Mouse (Mus musculus) forebrain, embryonic 11.5 days (tissue): Measurements from ENCODE around the gene Rps16. TPM values are rescaled to one million over a fixed set of nuclear protein-coding genes. Genes with fewer than 3 reads are reported as not detected.

Experiments
- ATAC-seq: fragments of 200-750 bp; cut with Nextera tagmentation; replicated peaks from 2 replicates; pipeline ENCODE4 v1.8.0; 2017; ENCODE audit warnings: moderate TSS enrichment; ENCODE audit not compliant: low FRiP score
- DNase-seq: peaks from one replicate; pipeline ENCODE4 v3.0.0-alpha.2; 2017; ENCODE audit warnings: low spot score
- H3K27ac ChIP-seq: fragments of 300-500 bp; sonication (generic); 2 replicates; pipeline ENCODE4 v1.5.1; 2014; ENCODE audit warnings: low read depth, low read length
- H3K27me3 ChIP-seq: fragments of 300-500 bp; sonication (generic); 2 replicates; pipeline ENCODE4 v1.6.1; 2014; ENCODE audit warnings: mild to moderate bottlenecking, low read length, mixed read lengths; ENCODE audit not compliant: control insufficient read depth, insufficient read depth
- H3K36me3 ChIP-seq: fragments of 300-500 bp; sonication (generic); 2 replicates; pipeline ENCODE4 v1.6.1; 2014; ENCODE audit warnings: mild to moderate bottlenecking, low read length, moderate library complexity, mixed read lengths; ENCODE audit not compliant: control insufficient read depth, insufficient read depth
- H3K4me1 ChIP-seq: fragments of 300-500 bp; sonication (generic); replicated peaks from 2 replicates; pipeline ENCODE4 v1.6.1; 2014; ENCODE audit warnings: low read length, mixed read lengths; ENCODE audit not compliant: control insufficient read depth, insufficient read depth
- H3K4me2 ChIP-seq: fragments of 300-500 bp; sonication (generic); 2 replicates; pipeline ENCODE4 v1.6.1; 2014; ENCODE audit warnings: low read depth, mild to moderate bottlenecking, low read length, moderate library complexity, mixed read lengths; ENCODE audit not compliant: severe bottlenecking
- H3K4me3 ChIP-seq: fragments of 300-500 bp; sonication (generic); 2 replicates; pipeline ENCODE4 v1.5.1; 2014; ENCODE audit warnings: low read depth, low read length
- H3K9ac ChIP-seq: fragments of 300-500 bp; sonication (generic); 2 replicates; pipeline ENCODE4 v1.6.1; 2014; ENCODE audit warnings: low read length
- H3K9me3 ChIP-seq: fragments of 300-500 bp; sonication (generic); 2 replicates; pipeline ENCODE4 v1.6.1; 2016; ENCODE audit warnings: low read length, mixed read lengths; ENCODE audit not compliant: control insufficient read depth
- WGBS: fragments of 180-500 bp; shearing (Covaris S2); extraction: QIAGEN DNeasy Blood & Tissue Kit; methylation state at CpG from one replicate; pipeline ENCODE4 v1.1.7; 2014; 5-methylcytosine and 5-hydroxymethylcytosine counted together
- polyA plus RNA-seq: library from polyadenylated mRNA; unstranded; fragments of >200 nt; fragmentation: Nextera tagmentation; extraction: Ambion mirVana; gene quantifications from 2 replicates; pipeline ENCODE4 v1.2.1, GENCODE M21; 2014

The Rps16 gene
- polyA plus RNA-seq, 1 experiment from 2014 or later = 782 TPM

GRCm38 (mm10) chr7:28373131-28373581 is 22.7 kb downstream of the Rps16 start:
- H3K9ac ChIP-seq = peak overlapping the region; percentile 91; the same call in 1 of the 2 replicates
- peak; percentile 85 for DNase-seq
- H3K4me2 ChIP-seq = peak overlapping the region; percentile 85
- 0 out of 2 replicates have a peak, but pooled peaks cover 1% of the 10 kb centered on the region for H3K27me3 ChIP-seq
- 1% methylated on average over 9 of the region's 9 CpGs for WGBS
- peak overlapping the region; percentile 86 for H3K4me3 ChIP-seq
- H3K4me1 ChIP-seq = peaks cover 23% of the 10 kb centered on the region
- no peaks in the 10 kb centered on the region for H3K9me3 ChIP-seq
- peak; percentile 4; the same call in 1 of the 2 replicates for ATAC-seq
- no peaks in the 10 kb centered on the region; the same call in 1 of the 2 replicates for H3K36me3 ChIP-seq
- peak overlapping the region; percentile 87; the same call in 1 of the 2 replicates for H3K27ac ChIP-seq

GRCm38 (mm10) chr7:28373891-28374495 is 23.5 kb downstream of the Rps16 start:
- Histone ChIP-seq H3K36me3 (no peaks in the 10 kb centered on the region), H3K4me1 (peaks cover 30% of the 10 kb centered on the region), H3K4me2 (no peak overlapping the region), H3K27me3 (0 out of 2 replicates have a peak, but pooled peaks cover 2% of the 10 kb centered on the region), H3K27ac (no peak overlapping the region), H3K4me3 (no peak overlapping the region), H3K9me3 (no peaks in the 10 kb centered on the region), H3K9ac (0 out of 2 replicates have a peak overlapping the region, but pooled peaks have one; percentile 16)
- DNase-seq (no peak), ATAC-seq (no peak)
- 83% methylated on average over 7 of the region's 7 CpGs for WGBS

- Histone ChIP-seq H3K4me1 (peaks cover 32% of the 10 kb centered on the region), H3K36me3 (no peaks in the 10 kb centered on the region), H3K9me3 (no peaks in the 10 kb centered on the region), H3K9ac (no peak overlapping the region), H3K27ac (peak overlapping the region; percentile 88; the same call in 1 of the 2 replicates), H3K4me3 (no peak overlapping the region), H3K4me2 (no peak overlapping the region), H3K27me3 (0 out of 2 replicates have a peak, but pooled peaks cover 2% of the 10 kb centered on the region)
- DNase-seq (no peak), ATAC-seq (no peak)
- WGBS = 87% methylated on average over 10 of the region's 10 CpGs
Observed at GRCm38 (mm10) chr7:28374647-28375046, 24.2 kb downstream of the Rps16 start.

DNA sequence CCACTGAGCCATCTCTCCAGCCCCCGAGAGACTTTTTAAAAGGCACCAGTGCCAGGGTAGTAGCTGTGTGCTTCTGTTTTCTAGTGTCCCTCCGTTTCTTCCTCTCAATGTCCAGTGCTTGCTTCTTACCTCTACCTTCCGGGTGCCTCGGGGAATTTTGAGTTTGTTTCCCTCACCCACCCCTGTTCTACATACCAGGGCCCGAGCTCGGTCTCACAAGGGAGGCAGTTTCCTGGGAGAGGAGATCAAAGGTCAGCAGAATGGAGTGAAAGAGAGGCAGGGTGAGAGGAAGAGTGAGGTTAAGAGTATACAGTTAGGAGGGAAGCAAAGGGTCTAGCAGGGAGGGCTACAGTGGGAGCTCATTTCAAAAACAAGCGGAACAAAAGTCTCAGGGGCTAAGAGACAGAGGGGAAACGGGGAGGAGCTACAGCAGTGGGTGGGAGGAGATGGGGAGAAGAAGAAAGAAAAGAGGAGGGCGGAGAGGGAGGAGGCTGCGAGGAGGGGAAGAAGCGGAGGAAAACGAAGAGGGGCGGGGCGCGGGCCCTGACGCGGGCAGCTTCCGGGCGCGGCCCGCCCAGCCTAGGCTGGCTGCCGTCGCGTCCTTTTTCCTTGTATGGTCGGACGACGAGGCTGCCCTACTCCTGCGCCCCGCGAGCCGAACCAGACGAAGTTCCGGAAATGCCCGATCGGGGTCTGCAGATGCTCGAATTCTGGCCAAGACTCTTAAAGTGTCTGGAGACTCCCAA is 24.9 kb downstream of the Rps16 start:
- 1% methylated on average over 34 of the region's 36 CpGs for WGBS
- Histone ChIP-seq H3K4me3 (peak overlapping the region; percentile 16), H3K4me1 (peaks cover 25% of the 10 kb centered on the region), H3K4me2 (peak overlapping the region; percentile 47), H3K36me3 (no peaks in the 10 kb centered on the region), H3K27ac (peak overlapping the region; percentile 88), H3K9ac (peak overlapping the region; percentile 64), H3K27me3 (0 out of 2 replicates have a peak, but pooled peaks cover 2% of the 10 kb centered on the region), H3K9me3 (no peaks in the 10 kb centered on the region)
- ATAC-seq (peak; percentile 53), DNase-seq (peak; percentile 95)

GRCm38 (mm10) chr7:28376011-28376771 is 25.7 kb downstream of the Rps16 start:
- ATAC-seq = no peak

GRCm38 (mm10) chr7:28377190-28378065 is 27.0 kb downstream of the Rps16 start:
- H3K9ac ChIP-seq = no peak overlapping the region; the same call in 1 of the 2 replicates
- no peaks in the 10 kb centered on the region for H3K36me3 ChIP-seq
- peaks cover 34% of the 10 kb centered on the region for H3K4me1 ChIP-seq
- no peak overlapping the region for H3K27ac ChIP-seq
- peak overlapping the region; percentile 78; the same call in 1 of the 2 replicates for H3K4me2 ChIP-seq
- 0 out of 2 replicates have a peak, but pooled peaks cover 2% of the 10 kb centered on the region for H3K27me3 ChIP-seq
- ATAC-seq (no peak), DNase-seq (no peak)
- H3K9me3 ChIP-seq = no peaks in the 10 kb centered on the region
- peak overlapping the region; percentile 47 for H3K4me3 ChIP-seq
- WGBS = 74% methylated on average over 18 of the region's 18 CpGs

More at GRCm38 (mm10) chr7:28376011-28376771, 25.7 kb downstream of the Rps16 start:
- Histone ChIP-seq H3K27me3 (0 out of 2 replicates have a peak, but pooled peaks cover 2% of the 10 kb centered on the region), H3K9me3 (no peaks in the 10 kb centered on the region), H3K4me1 (peaks cover 28% of the 10 kb centered on the region), H3K4me3 (peak overlapping the region; percentile 16), H3K36me3 (no peaks in the 10 kb centered on the region), H3K4me2 (peak overlapping the region; percentile 47), H3K27ac (peak overlapping the region; percentile 68), H3K9ac (peak overlapping the region; percentile 64)
- DNase-seq = peak; percentile 74
- 5% methylated on average over 30 of the region's 30 CpGs for WGBS

GRCm38 (mm10) chr7:28378066-28378690 is 27.7 kb downstream of the Rps16 start:
- WGBS = 45% methylated on average over 32 of the region's 32 CpGs
- H3K27ac ChIP-seq = no peak overlapping the region

More at GRCm38 (mm10) chr7:28378066-28378690, 27.7 kb downstream of the Rps16 start:
- 0 out of 2 replicates have a peak, but pooled peaks cover 2% of the 10 kb centered on the region for H3K27me3 ChIP-seq
- H3K4me2 ChIP-seq = peak overlapping the region; percentile 78
- DNase-seq (no peak), ATAC-seq (no peak)
- peak overlapping the region; percentile 47 for H3K4me3 ChIP-seq
- H3K36me3 ChIP-seq = no peaks in the 10 kb centered on the region
- peak overlapping the region; percentile 72 for H3K9ac ChIP-seq
- no peaks in the 10 kb centered on the region for H3K9me3 ChIP-seq
- H3K4me1 ChIP-seq = peaks cover 34% of the 10 kb centered on the region
